Mouse (Mus musculus) v-Abl transformed pro-B cells (cell line): ENCODE measurements at regions not wholly inside any gene's neighbourhood (a gene's known extent, or its start where the extent isn't known, plus 50 kb on each side); places are given as distances from the start of the nearest gene placed in this dataset.

Experiments used
- in situ Hi-C, 2 experiments: fragments of 400-800 bp; cut with MboI; formaldehyde crosslinking; loops; one replicate each; pipeline ENCODE4 v1.15.1; 2025; ENCODE audit not compliant: unreplicated experiment in 2 of 2

GRCm38 (mm10) chr9:14203768-14204416, 71.0 kb upstream of the Sesn3 start:
- in situ Hi-C loops, result no loop called here

GRCm38 (mm10) chr9:14204817-14205216, 70.0 kb upstream of the Sesn3 start:
- in situ Hi-C loops, result no loop called here

GRCm38 (mm10) chr9:14206838-14207560, 67.9 kb upstream of the Sesn3 start:
- in situ Hi-C loops, result no loop called here

- in situ Hi-C loops, result no loop called here
These were observed 67.3 kb upstream of the Sesn3 start for GRCm38 (mm10) chr9:14207561-14207936.

GRCm38 (mm10) chr9:14213283-14213682, 61.6 kb upstream of the Sesn3 start:
- in situ Hi-C loops, result no loop called here

- in situ Hi-C loops, result no loop called here
These were observed 59.6 kb upstream of the Sesn3 start for GRCm38 (mm10) chr9:14215171-14215782.

GRCm38 (mm10) chr9:14215961-14216360, 58.9 kb upstream of the Sesn3 start:
- in situ Hi-C loops, result no loop called here

GRCm38 (mm10) chr9:14222936-14223335, 51.9 kb upstream of the Sesn3 start:
- in situ Hi-C loops, result no loop called here
